26 mouse cellular contexts compared by ENCODE assay signal in the genomic region with DNA sequence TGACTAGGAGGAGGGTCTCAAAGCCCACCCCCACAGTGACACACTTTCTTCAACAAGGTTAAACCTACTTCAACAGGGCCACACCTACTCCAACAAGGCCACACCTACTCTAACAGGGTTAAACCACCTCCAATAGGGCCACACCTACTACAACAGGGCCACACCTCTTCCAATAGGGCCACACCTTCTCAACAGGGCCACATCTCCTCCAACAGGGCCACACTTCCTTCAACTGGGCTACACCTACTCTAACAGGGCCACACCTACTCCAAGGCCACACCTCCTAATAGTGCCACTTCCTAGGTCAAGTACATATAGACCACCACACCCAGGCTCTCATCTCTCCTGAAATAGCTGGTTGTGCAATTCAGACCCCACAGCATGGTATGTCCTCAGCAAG.
DNase-seq lines count a peak whose midpoint lies in the region; ATAC-seq and TF ChIP-seq lines count a peak whose summit lies in the region.
"Had no signal": no experiment of that assay in that cellular context is flagged by ENCODE, and none has a peak within 500 bp of the region (broad histone marks: within the 10 kb centered on the region; RNA-seq: fewer than 3 reads in every experiment).

No protein-coding gene starts in this region.

- H3K4me3 ChIP-seq in lung, embryonic 16.5 days (ENCODE audit: low read length), result no peak overlapping the region
- H3K4me3 ChIP-seq in embryonic fibroblast, embryonic 13.5 days (ENCODE audit: insufficient read depth, low read length), result no peak overlapping the region
- H3K4me3 ChIP-seq: heart, adult 2 months; heart, embryonic 12.5 days; layer of hippocampus, adult 2 months; limb, embryonic 13.5 days; lung, embryonic 15.5 days; midbrain, embryonic 15.5 days; neural tube, embryonic 12.5 days; stomach, embryonic 15.5 days had no signal

- no peak for TF ChIP-seq CTCF in embryonic fibroblast, embryonic 13.5 days (IDR thresholded peaks at IDR 0.05; ENCODE audit: borderline replicate concordance, insufficient read depth, low read length)

- DNase-seq in lung, postnatal 36 days, result no peak
- DNase-seq in R1 (ENCODE audit: low read depth, low spot score), result peak; percentile 70
- DNase-seq in layer of hippocampus, adult 18-20 months (ENCODE audit: low spot score in 2 of 2), result no peak
- DNase-seq in neural tube, embryonic 10.5 days (ENCODE audit: extremely low spot score, low spot score), result no peak
- DNase-seq in urinary bladder, adult 2 months (ENCODE audit: low spot score), result no peak
- DNase-seq: adrenal gland, adult 2 months; adrenal gland, postnatal 36 days; cerebellum, adult 18-20 months; cerebellum, postnatal 10 days; gastrocnemius, postnatal 36 days; heart, adult 2 months; kidney, postnatal 25 days; thymus, postnatal 14 days had no signal

- H3K9me3 ChIP-seq in lung, embryonic 16.5 days (ENCODE audit: control insufficient read depth, low read length), result no peaks in the 10 kb centered on the region
- H3K9me3 ChIP-seq: limb, embryonic 13.5 days; lung, embryonic 15.5 days; midbrain, embryonic 15.5 days; stomach, embryonic 15.5 days had no signal

- ATAC-seq in lung, embryonic 16.5 days (ENCODE audit: low read depth), result 0 out of 2 replicates have a peak, but pooled peaks have one; percentile 21
- ATAC-seq: activated CD4-positive, CD25-positive, alpha-beta regulatory T cell, adult 4 months; forebrain, embryonic 14.5 days; hindbrain, embryonic 16.5 days; midbrain, embryonic 15.5 days had no signal

- no peak overlapping the region for H3K9ac ChIP-seq in lung, embryonic 16.5 days (ENCODE audit: low read length)
- H3K9ac ChIP-seq: heart, embryonic 12.5 days; limb, embryonic 13.5 days; lung, embryonic 15.5 days; midbrain, embryonic 15.5 days; neural tube, embryonic 12.5 days; stomach, embryonic 15.5 days had no signal

- TF ChIP-seq POLR2A in embryonic fibroblast, embryonic 13.5 days (IDR thresholded peaks at IDR 0.05; ENCODE audit: low read depth, low read length), result no peak

- no peaks in the 10 kb centered on the region for H3K36me3 ChIP-seq in lung, embryonic 16.5 days (ENCODE audit: control insufficient read depth, insufficient read depth, low read length)
- H3K36me3 ChIP-seq: heart, embryonic 12.5 days; limb, embryonic 13.5 days; lung, embryonic 15.5 days; midbrain, embryonic 15.5 days; neural tube, embryonic 12.5 days; stomach, embryonic 15.5 days had no signal

- H3K4me2 ChIP-seq in lung, embryonic 16.5 days (ENCODE audit: low read depth, low read length), result no peak overlapping the region
- H3K4me2 ChIP-seq: heart, embryonic 12.5 days; limb, embryonic 13.5 days; liver, embryonic 11.5 days; lung, embryonic 15.5 days; midbrain, embryonic 15.5 days; neural tube, embryonic 12.5 days; stomach, embryonic 15.5 days had no signal

- peaks cover 13% of the 10 kb centered on the region for H3K4me1 ChIP-seq in lung, embryonic 16.5 days (replicated peaks; ENCODE audit: control insufficient read depth, insufficient read depth, low read length)
- H3K4me1 ChIP-seq in embryonic fibroblast, embryonic 13.5 days (ENCODE audit: control insufficient read depth, insufficient read depth, low read length), result peaks cover 21% of the 10 kb centered on the region

- H3K27me3 ChIP-seq in lung, embryonic 16.5 days (ENCODE audit: control insufficient read depth, insufficient read depth, low read depth, low read length), result no peaks in the 10 kb centered on the region
- H3K27me3 ChIP-seq: heart, embryonic 12.5 days; limb, embryonic 13.5 days; lung, embryonic 15.5 days; midbrain, embryonic 15.5 days; neural tube, embryonic 12.5 days; stomach, embryonic 15.5 days had no signal

- no peak overlapping the region for H3K27ac ChIP-seq in lung, embryonic 16.5 days (ENCODE audit: low read length)
- peak overlapping the region; percentile 89 for H3K27ac ChIP-seq in embryonic fibroblast, embryonic 13.5 days (ENCODE audit: insufficient read depth, low read length)
- H3K27ac ChIP-seq: heart, adult 2 months; layer of hippocampus, adult 2 months; limb, embryonic 13.5 days; lung, embryonic 15.5 days; midbrain, embryonic 15.5 days; neural tube, embryonic 12.5 days; stomach, embryonic 15.5 days had no signal
